ENCODE assay signal across 8 mouse cellular contexts in genomic region chr19:38352495-38353130, GRCm38 (mm10). TPM values are rescaled to one million over a fixed set of nuclear protein-coding genes. Genes with fewer than 3 reads are reported as not detected.
DNase-seq lines count a peak whose midpoint lies in the region; ATAC-seq and TF ChIP-seq lines count a peak whose summit lies in the region.

No protein-coding gene starts in this region.

- peak; percentile 72 for TF ChIP-seq CTCF in liver, embryonic 14.5 days (IDR thresholded peaks at IDR 0.05; ENCODE audit: low read depth)
- 0 out of 2 replicates have a peak, but pooled peaks have one; percentile 1 for TF ChIP-seq CTCF in lung, adult 2 months (IDR thresholded peaks at IDR 0.05; ENCODE audit: insufficient read depth, low read length)

- no peak overlapping the region for H3K27ac ChIP-seq in liver, embryonic 14.5 days
- no peak overlapping the region for H3K27ac ChIP-seq in liver, embryonic 11.5 days (ENCODE audit: low read depth, low read length)
- 0 out of 2 replicates have a peak overlapping the region, but pooled peaks have one; percentile 1 for H3K27ac ChIP-seq in hindbrain, embryonic 15.5 days (replicated peaks)

- H3K4me3 ChIP-seq in liver, embryonic 14.5 days (ENCODE audit: insufficient read depth in 1 of 2, low read depth in 2 of 2, low read length in 2 of 2): no peak overlapping the region
- H3K4me3 ChIP-seq in liver, embryonic 11.5 days (ENCODE audit: low read depth, low read length): no peak overlapping the region
- H3K4me3 ChIP-seq in hindbrain, embryonic 15.5 days: no peak overlapping the region
- no peak overlapping the region for H3K4me3 ChIP-seq in lung, adult 2 months (replicated peaks; ENCODE audit: extremely low read depth, low read depth, low read length)

- H3K27me3 ChIP-seq in liver, embryonic 14.5 days (ENCODE audit: control insufficient read depth, insufficient read depth, low read length): no peaks in the 10 kb centered on the region
- H3K27me3 ChIP-seq in liver, embryonic 11.5 days (replicated peaks; ENCODE audit: control insufficient read depth, insufficient read depth, low read length): no peaks in the 10 kb centered on the region
- H3K27me3 ChIP-seq in hindbrain, embryonic 15.5 days: no peaks in the 10 kb centered on the region

- H3K4me2 ChIP-seq in liver, embryonic 14.5 days (ENCODE audit: low read depth): no peak overlapping the region
- H3K4me2 ChIP-seq in liver, embryonic 11.5 days: no peak overlapping the region
- no peak overlapping the region for H3K4me2 ChIP-seq in hindbrain, embryonic 15.5 days

- no peak for TF ChIP-seq POLR2A in lung, adult 2 months (IDR thresholded peaks at IDR 0.05; ENCODE audit: borderline replicate concordance, extremely low read depth, low read depth, low read length)

- WGBS in liver, embryonic 14.5 days (ENCODE audit: insufficient replicate concordance): 25% methylated on average over 6 of the region's 6 CpGs
- WGBS in liver, embryonic 11.5 days: 32% methylated on average over 6 of the region's 6 CpGs
- WGBS in hindbrain, embryonic 15.5 days: 41% methylated on average over 6 of the region's 6 CpGs
- 29% methylated on average over 6 of the region's 6 CpGs for WGBS in lung, adult 2 months

- H3K9me3 ChIP-seq in liver, embryonic 14.5 days (ENCODE audit: control insufficient read depth, low read length): no peaks in the 10 kb centered on the region
- no peaks in the 10 kb centered on the region for H3K9me3 ChIP-seq in liver, embryonic 11.5 days (ENCODE audit: control insufficient read depth, low read length)
- no peaks in the 10 kb centered on the region for H3K9me3 ChIP-seq in hindbrain, embryonic 15.5 days

- no peak overlapping the region for H3K9ac ChIP-seq in liver, embryonic 14.5 days (replicated peaks)
- no peak overlapping the region for H3K9ac ChIP-seq in liver, embryonic 11.5 days (ENCODE audit: low read depth, low read length)
- H3K9ac ChIP-seq in hindbrain, embryonic 15.5 days: no peak overlapping the region

- H3K4me1 ChIP-seq in liver, embryonic 14.5 days (replicated peaks; ENCODE audit: control insufficient read depth in 2 of 2, insufficient read depth in 2 of 2, low read length in 1 of 2): no peaks in the 10 kb centered on the region
- no peaks in the 10 kb centered on the region for H3K4me1 ChIP-seq in liver, embryonic 11.5 days (replicated peaks; ENCODE audit: control insufficient read depth, insufficient read depth, low read length)
- peaks cover 10% of the 10 kb centered on the region for H3K4me1 ChIP-seq in hindbrain, embryonic 15.5 days (replicated peaks)
- H3K4me1 ChIP-seq in lung, adult 2 months (ENCODE audit: control insufficient read depth, insufficient read depth, low read length): no peaks in the 10 kb centered on the region

- no peak for ATAC-seq in liver, embryonic 14.5 days (ENCODE audit: insufficient read depth)
- ATAC-seq in liver, embryonic 11.5 days (replicated peaks; ENCODE audit: low FRiP score): no peak
- ATAC-seq in hindbrain, embryonic 15.5 days (ENCODE audit: low FRiP score, low read depth): peak; percentile 71; the same call in 1 of the 2 replicates

- H3K36me3 ChIP-seq in liver, embryonic 14.5 days (replicated peaks; ENCODE audit: control insufficient read depth, insufficient read depth, low read depth): no peaks in the 10 kb centered on the region
- no peaks in the 10 kb centered on the region for H3K36me3 ChIP-seq in liver, embryonic 11.5 days (ENCODE audit: control insufficient read depth, insufficient read depth, low read length)
- no peaks in the 10 kb centered on the region for H3K36me3 ChIP-seq in hindbrain, embryonic 15.5 days

- TF ChIP-seq EP300 in liver, embryonic 14.5 days (IDR thresholded peaks at IDR 0.05; ENCODE audit: low read depth): no peak

- peak in 2 of 3 experiments; percentile 14 to 17 for DNase-seq in liver, embryonic 14.5 days (ENCODE audit: low read depth in 3 of 3, low spot score in 3 of 3)
- DNase-seq in liver, embryonic 11.5 days (ENCODE audit: low spot score): no peak
- peak; percentile 90 for DNase-seq in NIH3T3 (ENCODE audit: low read depth)
- peak; percentile 78 for DNase-seq in embryo, embryonic 10 days (ENCODE audit: low spot score)
- DNase-seq in lung, adult 2 months: no peak
- peak; percentile 5 to 19 for DNase-seq in right cerebral cortex, postnatal 36 days (ENCODE audit: low spot score in 2 of 2)
- DNase-seq in urinary bladder, adult 2 months (ENCODE audit: low spot score): no peak

RNA-seq across cellular contexts. Expression of gene Slc35g1, which starts 43.2 kb away (rescaled TPM):
- 2.5 and 3.4 TPM in 2 replicates for polyA plus RNA-seq in liver, embryonic 14.5 days (2012; rRNA removed)
- polyA plus RNA-seq in liver, embryonic 14.5 days (2014; fragmentation: Nextera tagmentation; extraction: Ambion mirVana): 3.5 and 4.1 TPM in 2 replicates
- polyA plus RNA-seq in liver, embryonic 11.5 days (2014; fragmentation: Nextera tagmentation; extraction: Ambion mirVana): 9.1 and 9.4 TPM in 2 replicates
- polyA plus RNA-seq in hindbrain, embryonic 15.5 days (2015; fragmentation: Nextera tagmentation; extraction: Ambion mirVana): 1.1 TPM in 2 replicates
- polyA plus RNA-seq in lung, adult 2 months (2012; rRNA removed): 1.7 and 2.3 TPM in 2 replicates
- 36.8 and 60.7 TPM in 2 replicates for polyA plus RNA-seq in urinary bladder, adult 2 months (2012; rRNA removed)

Comparison
In these comparisons a context has a peak if more than half of its experiments do, and no peak if none do; other contexts are left out.
1. DNase-seq: peak in liver, embryonic 14.5 days (2 of 3), NIH3T3 (single experiment), embryo, embryonic 10 days (single experiment) and right cerebral cortex, postnatal 36 days (2 of 2); none in liver, embryonic 11.5 days (single experiment), lung, adult 2 months (single experiment) and urinary bladder, adult 2 months (single experiment).